10 mouse cellular contexts compared by ENCODE assay signal in genomic region chr12:31947476-31947875, GRCm38 (mm10). TPM values are rescaled to one million over a fixed set of nuclear protein-coding genes. Genes with fewer than 3 reads are reported as not detected.
A peak's percentile ranks its signal among the peaks of the same experiment; 100 is the strongest.
DNase-seq lines count a peak whose midpoint lies in the region; ATAC-seq and TF ChIP-seq lines count a peak whose summit lies in the region.
"Had no signal": no experiment of that assay in that cellular context is flagged by ENCODE, and none has a peak within 500 bp of the region (broad histone marks: within the 10 kb centered on the region; RNA-seq: fewer than 3 reads in every experiment).

No protein-coding gene starts in this region.

- TF ChIP-seq POLR2A in bone marrow, adult 2 months (IDR thresholded peaks at IDR 0.05; ENCODE audit: borderline replicate concordance, control insufficient read depth, low read depth, low read length), result no peak
- TF ChIP-seq POLR2A in small intestine, adult 2 months (IDR thresholded peaks at IDR 0.05; ENCODE audit: low read depth, low read length), result no peak

- no peak for ATAC-seq in liver, embryonic 11.5 days (replicated peaks; ENCODE audit: low FRiP score)
- ATAC-seq in frontal cortex, adult (ENCODE audit: low TSS enrichment), result no peak

- no peaks in the 10 kb centered on the region for H3K27me3 ChIP-seq in liver, embryonic 11.5 days (replicated peaks; ENCODE audit: control insufficient read depth, insufficient read depth, low read length)
- no peaks in the 10 kb centered on the region for H3K27me3 ChIP-seq in small intestine, adult 2 months (ENCODE audit: control insufficient read depth, insufficient read depth, low read length)
- H3K27me3 ChIP-seq: limb, embryonic 15.5 days had no signal

- WGBS in liver, embryonic 11.5 days, result 90% methylated on average over 5 of the region's 5 CpGs
- 83% methylated on average over 5 of the region's 5 CpGs for WGBS in bone marrow, adult 2 months
- WGBS in small intestine, adult 2 months, result 89% methylated on average over 5 of the region's 5 CpGs

- no peak overlapping the region for H3K4me3 ChIP-seq in liver, embryonic 11.5 days (ENCODE audit: low read depth, low read length)
- H3K4me3 ChIP-seq in bone marrow, adult 2 months (replicated peaks; ENCODE audit: control insufficient read depth, low read depth, low read length), result no peak overlapping the region
- no peak overlapping the region for H3K4me3 ChIP-seq in small intestine, adult 2 months (ENCODE audit: low read depth, low read length)
- H3K4me3 ChIP-seq: limb, embryonic 15.5 days had no signal

- DNase-seq in cerebellum, adult 9-10 months, result peak; percentile 33
- no peak for DNase-seq in cerebellum, adult 11 months
- DNase-seq in liver, result peak; percentile 31
- no peak for DNase-seq in liver, embryonic 11.5 days (ENCODE audit: low spot score)
- DNase-seq in frontal cortex, postnatal 14 days (ENCODE audit: low spot score in 2 of 2), result no peak
- DNase-seq: right cerebral cortex, postnatal 25 days had no signal

- no peak overlapping the region for H3K27ac ChIP-seq in liver, embryonic 11.5 days (ENCODE audit: low read depth, low read length)
- no peak overlapping the region for H3K27ac ChIP-seq in bone marrow, adult 2 months (ENCODE audit: control insufficient read depth, insufficient read depth, low read depth, low read length, poor library complexity)
- H3K27ac ChIP-seq in small intestine, adult 2 months (ENCODE audit: insufficient read depth, low read depth, low read length), result no peak overlapping the region
- H3K27ac ChIP-seq: limb, embryonic 15.5 days had no signal

- TF ChIP-seq CTCF in bone marrow, adult 2 months (IDR thresholded peaks at IDR 0.05; ENCODE audit: control insufficient read depth, insufficient read depth, low read length), result 0 out of 2 replicates have a peak, but pooled peaks have one; percentile 7
- peak; percentile 29; the same call in 1 of the 2 replicates for TF ChIP-seq CTCF in small intestine, adult 2 months (IDR thresholded peaks at IDR 0.05; ENCODE audit: extremely low read depth, insufficient read length, insufficient replicate concordance, low read depth, low read length)

- no peaks in the 10 kb centered on the region for H3K9me3 ChIP-seq in liver, embryonic 11.5 days (ENCODE audit: control insufficient read depth, low read length)
- H3K9me3 ChIP-seq: limb, embryonic 15.5 days had no signal

- H3K36me3 ChIP-seq in liver, embryonic 11.5 days (ENCODE audit: control insufficient read depth, insufficient read depth, low read length), result no peaks in the 10 kb centered on the region; the same call in 1 of the 2 replicates
- H3K36me3 ChIP-seq in small intestine, adult 2 months (ENCODE audit: control insufficient read depth, insufficient read depth, low read length), result peaks cover 13% of the 10 kb centered on the region

- no peak overlapping the region for H3K4me2 ChIP-seq in liver, embryonic 11.5 days
- H3K4me2 ChIP-seq: limb, embryonic 15.5 days had no signal

- H3K9ac ChIP-seq in liver, embryonic 11.5 days (ENCODE audit: low read depth, low read length), result no peak overlapping the region
- H3K9ac ChIP-seq: limb, embryonic 15.5 days had no signal

- peaks cover 20% of the 10 kb centered on the region for H3K4me1 ChIP-seq in liver, embryonic 11.5 days (replicated peaks; ENCODE audit: control insufficient read depth, insufficient read depth, low read length)
- peaks cover 2% of the 10 kb centered on the region for H3K4me1 ChIP-seq in bone marrow, adult 2 months (ENCODE audit: control insufficient read depth, insufficient read depth, low read length)
- H3K4me1 ChIP-seq in small intestine, adult 2 months (ENCODE audit: control insufficient read depth, insufficient read depth, insufficient read length, low read length), result peaks cover 3% of the 10 kb centered on the region; the same call in 1 of the 2 replicates
- H3K4me1 ChIP-seq: limb, embryonic 15.5 days had no signal

RNA-seq across cellular contexts. Expression of gene Hbp1, which starts 2.9 kb away (rescaled TPM):
- polyA plus RNA-seq in liver, embryonic 11.5 days (2014; fragmentation: Nextera tagmentation; extraction: Ambion mirVana), result 51.3 and 57.5 TPM in 2 replicates
- 26.3 and 40.0 TPM in 2 replicates for polyA plus RNA-seq in bone marrow, adult 2 months (2011; ENCODE audit: insufficient read depth, insufficient read length, low replicate concordance, missing spikeins)
- 22.3 and 53.5 TPM in 2 replicates for polyA plus RNA-seq in small intestine, adult 2 months (2012; rRNA removed)

Comparison
In these comparisons a context has a peak if more than half of its experiments do, and no peak if none do; other contexts are left out.
1. DNase-seq: peak in cerebellum, adult 9-10 months (single experiment) and liver (single experiment); none in cerebellum, adult 11 months (single experiment), liver, embryonic 11.5 days (single experiment) and frontal cortex, postnatal 14 days (0 of 2).